Mouse (Mus musculus) heart, adult 8-10 months (tissue): Measurements from ENCODE around the gene Olfr868. TPM values are rescaled to one million over a fixed set of nuclear protein-coding genes. Genes with fewer than 3 reads are reported as not detected.

Experiments used
- DNase-seq: peaks from one replicate; pipeline ENCODE4 v3.0.0; 2022; ENCODE audit warnings: low spot score
- total RNA-seq, 4 experiments: library from RNA; stranded (reverse); gene quantifications; 2 replicates each; pipeline ENCODE4 v1.2.4; 2022

The Olfr868 gene
- not detected for total RNA-seq

DNA sequence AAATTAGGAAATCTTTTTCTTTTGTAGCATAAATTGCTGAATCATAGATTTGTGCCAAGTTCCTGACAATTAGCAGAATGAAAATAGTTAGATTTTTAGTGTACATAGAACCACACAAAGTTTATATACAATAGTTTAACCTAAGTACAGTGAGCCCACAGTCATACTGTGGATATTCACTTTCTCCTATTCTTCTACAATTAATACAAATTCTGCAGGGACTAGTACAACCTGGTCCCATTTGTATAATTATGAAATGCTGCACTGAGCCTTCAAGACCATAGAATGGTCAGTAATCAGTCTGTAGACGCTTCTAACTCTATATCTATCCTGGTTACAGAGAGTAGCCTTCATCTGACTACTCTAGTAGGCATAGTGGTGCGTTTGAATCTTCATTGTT, at the start of gene Olfr868:
Gene Olfr868, plus strand, starts transcription at position 301 of the 400 bp plus-strand sequence.
- DNase-seq = no peak

DNA sequence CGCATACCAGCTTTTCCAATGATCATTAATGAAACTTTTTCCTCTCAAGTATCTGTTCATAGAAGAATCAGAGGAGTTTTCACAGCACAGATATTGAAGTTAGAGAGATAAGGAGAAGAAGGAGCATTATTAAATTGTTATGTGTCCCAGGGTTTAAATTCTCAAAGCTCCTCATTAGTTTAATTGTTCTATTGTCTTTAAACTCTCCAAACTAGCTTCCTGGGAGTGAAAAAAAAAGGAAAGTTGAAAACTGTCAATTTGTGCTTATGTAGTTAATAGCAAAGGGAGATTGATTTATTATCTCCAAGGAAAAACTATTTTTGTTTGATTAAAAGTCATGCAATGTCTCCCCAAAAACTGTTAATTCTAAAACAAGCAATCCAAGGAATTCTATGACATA, 41.0 kb upstream of the Olfr868 start, which contains the start of gene Olfr867:
Gene Olfr867, minus strand, starts transcription at position 101 of the 400 bp plus-strand sequence.
- DNase-seq = no peak

DNA sequence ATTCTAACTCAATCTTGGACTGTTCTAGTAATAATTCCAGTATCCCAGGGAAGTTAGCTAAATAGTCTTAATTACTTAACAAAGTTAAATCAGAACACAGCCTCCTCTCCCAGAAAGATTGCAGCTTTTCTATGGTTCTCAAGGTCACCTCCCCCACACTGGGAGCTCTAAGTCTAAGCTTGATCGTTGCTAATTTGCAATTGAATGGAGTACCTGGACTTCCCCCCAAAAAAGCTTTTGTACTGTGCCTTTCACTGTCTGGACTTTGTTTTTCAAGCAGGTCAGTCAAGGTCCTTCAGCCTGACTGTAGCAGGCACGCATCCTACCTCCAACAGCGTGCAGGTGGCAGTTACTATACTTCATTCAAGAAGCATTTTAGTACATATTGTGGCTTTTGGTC, 28.2 kb upstream of the Olfr868 start:
- no peak for DNase-seq

DNA sequence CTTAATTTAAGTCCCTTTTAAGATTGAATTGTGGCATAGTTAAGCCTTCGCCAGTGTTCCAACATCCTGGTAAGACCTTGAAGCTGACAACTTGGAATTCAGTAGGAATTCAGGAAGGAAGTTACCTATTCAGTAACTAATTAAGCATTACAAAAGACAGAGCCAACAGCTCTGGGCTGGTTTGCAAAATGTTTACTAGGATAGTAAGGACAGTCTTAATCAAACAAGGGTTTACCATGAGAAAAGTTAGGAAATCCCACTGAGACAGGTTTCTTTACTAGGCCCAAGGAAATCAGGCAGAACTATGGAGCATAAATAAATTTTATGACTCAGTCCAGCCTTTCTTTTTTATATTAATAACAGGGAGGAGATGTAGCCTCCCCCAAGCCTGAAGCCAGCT, 27.1 kb upstream of the Olfr868 start:
- no peak for DNase-seq

DNA sequence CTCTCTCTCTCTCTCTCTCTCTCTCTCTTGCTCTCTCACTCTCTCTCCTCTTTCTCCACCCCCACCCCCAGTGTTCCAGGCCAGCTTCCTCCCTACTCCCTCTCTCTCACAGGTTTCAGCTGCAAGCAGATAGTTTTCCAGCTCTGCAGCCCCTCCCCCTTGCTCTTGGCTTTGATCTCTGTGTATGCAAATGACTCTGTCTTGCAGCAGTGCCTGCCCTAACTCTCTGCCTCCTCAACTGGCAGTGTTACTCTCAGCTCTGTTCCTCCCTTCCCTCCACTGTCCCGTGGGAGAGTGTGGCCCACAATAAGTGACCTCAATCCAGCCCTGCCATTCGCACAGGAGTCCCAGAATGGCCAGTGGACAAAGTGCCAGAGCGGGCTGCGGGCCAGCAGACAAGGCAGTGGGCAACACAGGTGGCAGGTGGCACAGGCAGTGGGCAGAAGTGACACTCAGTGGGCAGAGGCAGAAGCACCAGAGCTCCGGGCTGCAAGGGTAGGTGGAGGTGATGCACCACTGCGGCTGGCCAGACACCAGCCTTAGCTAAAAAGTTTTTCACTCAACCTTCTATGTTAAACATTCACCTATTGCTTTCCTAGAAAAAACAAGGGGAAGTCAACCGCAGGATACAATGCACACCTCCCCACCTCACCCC, 24.8 kb upstream of the Olfr868 start:
- DNase-seq = no peak

DNA sequence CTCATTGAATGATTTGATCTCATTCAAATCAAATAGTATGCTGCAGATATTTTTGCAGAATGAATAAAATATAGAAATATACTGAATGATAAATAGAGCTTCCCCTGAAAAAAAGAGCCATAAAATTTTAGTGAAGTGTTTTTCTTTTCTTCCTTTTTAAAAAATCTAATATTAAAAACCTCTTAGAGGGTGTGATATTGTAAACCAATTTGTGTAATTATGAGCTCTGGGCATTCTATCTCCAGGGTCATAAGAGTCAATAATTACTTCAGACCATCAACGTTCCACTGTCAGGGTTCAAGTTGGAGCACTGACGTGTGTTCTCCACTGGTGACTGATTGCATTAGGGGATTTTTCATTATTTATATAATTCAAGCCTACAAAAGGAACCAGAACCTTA, 30.3 kb downstream of the Olfr868 start, which contains the start of gene Olfr869:
Gene Olfr869, plus strand, starts transcription at position 301 of the 400 bp plus-strand sequence.
- DNase-seq = no peak

DNA sequence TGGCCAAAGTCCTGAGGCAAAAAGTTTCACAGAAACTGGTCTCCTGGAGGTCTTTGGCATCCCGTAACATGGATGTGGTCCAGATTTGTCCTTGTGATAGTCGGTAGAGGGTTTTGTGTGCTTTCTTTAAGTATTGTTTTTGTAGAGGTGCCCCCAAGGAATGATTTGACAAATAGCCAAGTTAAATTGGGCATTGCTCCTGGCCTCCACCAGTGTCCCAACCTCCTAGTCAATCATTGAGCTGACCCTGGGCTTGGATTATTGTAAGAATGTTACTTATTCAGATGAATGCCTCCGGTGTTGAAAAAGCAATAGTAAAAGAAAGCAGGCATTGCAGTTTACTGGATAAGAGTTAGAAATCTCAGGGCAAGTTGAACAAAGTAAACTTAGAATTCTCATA, 51.3 kb downstream of the Olfr868 start:
- no peak for DNase-seq

Other genes with a start within 250 kb of the Olfr868 start
- gene Olfr860, start 248.9 kb upstream of the Olfr868 start, total RNA-seq = not detected
- not detected for gene Olfr862, start 210.6 kb upstream of the Olfr868 start, total RNA-seq
- under 1 TPM in 1 of 4 experiments, not detected in 3; 0.03 TPM for gene Olfr77, start 181.8 kb upstream of the Olfr868 start, total RNA-seq
- gene Olfr866, start 70.6 kb upstream of the Olfr868 start, total RNA-seq = not detected
- not detected for gene Olfr867, start 41.1 kb upstream of the Olfr868 start, total RNA-seq
- gene Olfr869, start 30.4 kb downstream of the Olfr868 start, total RNA-seq = not detected
- gene Olfr870, start 75.4 kb downstream of the Olfr868 start, total RNA-seq = not detected
- not detected for gene Olfr871, start 113.6 kb downstream of the Olfr868 start, total RNA-seq
- not detected for gene Olfr872, start 138.5 kb downstream of the Olfr868 start, total RNA-seq
- gene Olfr39, start 183.7 kb downstream of the Olfr868 start, total RNA-seq = not detected
- gene Olfr873, start 199.9 kb downstream of the Olfr868 start, total RNA-seq = not detected
- under 1 TPM in 1 of 4 experiments, not detected in 3; 0.08 TPM for gene Olfr18, start 237.5 kb downstream of the Olfr868 start, total RNA-seq